In genomic region chr6:53853546-53853945, GRCm38 (mm10) we compare ENCODE assay signal across 24 mouse cellular contexts. TPM values are rescaled to one million over a fixed set of nuclear protein-coding genes. Genes with fewer than 3 reads are reported as not detected.
A peak's percentile ranks its signal among the peaks of the same experiment; 100 is the strongest.
DNase-seq lines count a peak whose midpoint lies in the region; ATAC-seq and TF ChIP-seq lines count a peak whose summit lies in the region.
"Had no signal": no experiment of that assay in that cellular context is flagged by ENCODE, and none has a peak within 500 bp of the region (broad histone marks: within the 10 kb centered on the region; RNA-seq: fewer than 3 reads in every experiment).

No protein-coding gene starts in this region.

- WGBS in intestine, embryonic 15.5 days: 55% methylated on average over 3 of the region's 3 CpGs
- WGBS in intestine, postnatal 0 days: 40% methylated on average over 3 of the region's 3 CpGs
- 56% methylated on average over 3 of the region's 3 CpGs for WGBS in lung, embryonic 14.5 days
- 68% methylated on average over 3 of the region's 3 CpGs for WGBS in lung, adult 2 months
- 28% methylated on average over 3 of the region's 3 CpGs for WGBS in kidney, postnatal 0 days
- 56% methylated on average over 3 of the region's 3 CpGs for WGBS in stomach, postnatal 0 days
- WGBS in forebrain, embryonic 15.5 days: 80% methylated on average over 3 of the region's 3 CpGs

- peaks cover 15% of the 10 kb centered on the region; the same call in 1 of the 2 replicates for H3K4me1 ChIP-seq in intestine, embryonic 15.5 days (replicated peaks)
- no peaks in the 10 kb centered on the region for H3K4me1 ChIP-seq in intestine, postnatal 0 days (replicated peaks; ENCODE audit: control insufficient read depth, insufficient read depth, low read length)
- H3K4me1 ChIP-seq in lung, embryonic 14.5 days (ENCODE audit: insufficient read depth): peaks cover 18% of the 10 kb centered on the region
- no peaks in the 10 kb centered on the region for H3K4me1 ChIP-seq in lung, adult 2 months (ENCODE audit: control insufficient read depth, insufficient read depth, low read length)
- no peaks in the 10 kb centered on the region for H3K4me1 ChIP-seq in kidney, postnatal 0 days (replicated peaks; ENCODE audit: insufficient read depth, low read length)
- H3K4me1 ChIP-seq in stomach, postnatal 0 days (replicated peaks; ENCODE audit: control insufficient read depth, insufficient read depth): no peaks in the 10 kb centered on the region
- H3K4me1 ChIP-seq in forebrain, embryonic 15.5 days: no peaks in the 10 kb centered on the region
- H3K4me1 ChIP-seq: heart, embryonic 15.5 days; hindbrain, embryonic 15.5 days had no signal

- ATAC-seq in intestine, embryonic 15.5 days: peak; percentile 82
- ATAC-seq in intestine, postnatal 0 days: no peak
- ATAC-seq in lung, embryonic 14.5 days (ENCODE audit: insufficient read depth): no peak
- ATAC-seq in kidney, postnatal 0 days (replicated peaks; ENCODE audit: low FRiP score, low read depth): no peak
- ATAC-seq in stomach, postnatal 0 days (ENCODE audit: low FRiP score, low TSS enrichment): no peak; the same call in 1 of the 2 replicates
- no peak for ATAC-seq in forebrain, embryonic 15.5 days (replicated peaks)
- ATAC-seq: CD4-positive, CD25-positive, alpha-beta regulatory T cell, adult 4 months; midbrain, embryonic 15.5 days had no signal

- no peak for TF ChIP-seq CTCF in intestine, postnatal 0 days (IDR thresholded peaks at IDR 0.05; ENCODE audit: low read depth)
- TF ChIP-seq CTCF in lung, embryonic 14.5 days (IDR thresholded peaks at IDR 0.05; ENCODE audit: low read depth): no peak
- no peak for TF ChIP-seq CTCF in lung, adult 2 months (IDR thresholded peaks at IDR 0.05; ENCODE audit: insufficient read depth, low read length)
- no peak for TF ChIP-seq CTCF in kidney, postnatal 0 days (IDR thresholded peaks at IDR 0.05; ENCODE audit: low read depth)
- TF ChIP-seq CTCF in stomach, postnatal 0 days (IDR thresholded peaks at IDR 0.05; ENCODE audit: low read depth): no peak

- H3K4me3 ChIP-seq in intestine, embryonic 15.5 days (replicated peaks): no peak overlapping the region
- no peak overlapping the region for H3K4me3 ChIP-seq in intestine, postnatal 0 days (ENCODE audit: low read depth, low read length)
- no peak overlapping the region for H3K4me3 ChIP-seq in lung, embryonic 14.5 days (ENCODE audit: low read depth, low read length)
- H3K4me3 ChIP-seq in lung, adult 2 months (replicated peaks; ENCODE audit: extremely low read depth, low read depth, low read length): no peak overlapping the region
- no peak overlapping the region for H3K4me3 ChIP-seq in kidney, postnatal 0 days (replicated peaks; ENCODE audit: low read depth, low read length)
- H3K4me3 ChIP-seq in stomach, postnatal 0 days (ENCODE audit: low read depth, low read length): no peak overlapping the region
- H3K4me3 ChIP-seq in forebrain, embryonic 15.5 days: no peak overlapping the region
- H3K4me3 ChIP-seq: embryonic facial prominence, embryonic 12.5 days; gastrocnemius, adult 2 months; heart, embryonic 15.5 days; hindbrain, embryonic 15.5 days; limb, embryonic 15.5 days; midbrain, embryonic 15.5 days; neural tube, embryonic 13.5 days had no signal

- H3K36me3 ChIP-seq in intestine, embryonic 15.5 days: no peaks in the 10 kb centered on the region
- no peaks in the 10 kb centered on the region for H3K36me3 ChIP-seq in intestine, postnatal 0 days (ENCODE audit: control insufficient read depth, insufficient read depth)
- no peaks in the 10 kb centered on the region for H3K36me3 ChIP-seq in lung, embryonic 14.5 days (ENCODE audit: insufficient read depth)
- no peaks in the 10 kb centered on the region for H3K36me3 ChIP-seq in kidney, postnatal 0 days (ENCODE audit: insufficient read depth, low read length)
- H3K36me3 ChIP-seq in stomach, postnatal 0 days (ENCODE audit: control insufficient read depth, insufficient read depth, low read length): no peaks in the 10 kb centered on the region
- H3K36me3 ChIP-seq in forebrain, embryonic 15.5 days: no peaks in the 10 kb centered on the region
- H3K36me3 ChIP-seq: embryonic facial prominence, embryonic 12.5 days; heart, embryonic 15.5 days; hindbrain, embryonic 15.5 days; limb, embryonic 15.5 days; midbrain, embryonic 15.5 days; neural tube, embryonic 13.5 days had no signal

- DNase-seq in lung, embryonic 14.5 days: peak; percentile 25
- no peak for DNase-seq in lung, adult 2 months
- peak; percentile 27 for DNase-seq in kidney, postnatal 0 days (ENCODE audit: low spot score)
- DNase-seq in stomach, postnatal 0 days (ENCODE audit: low spot score): peak; percentile 19
- DNase-seq in spleen, postnatal 36 days (ENCODE audit: low spot score in 2 of 2): no peak
- DNase-seq: adrenal gland, postnatal 14 days; cerebellum, adult 2 months; cerebellum, postnatal 25 days; gastrocnemius, adult 2 months; heart, postnatal 36 days; left cerebral cortex, postnatal 4 days; lung, adult 18-20 months; lung, postnatal 4 days; thymus, postnatal 36 days had no signal

- no peak overlapping the region for H3K27ac ChIP-seq in intestine, embryonic 15.5 days
- no peak overlapping the region for H3K27ac ChIP-seq in intestine, postnatal 0 days (ENCODE audit: low read depth, low read length)
- no peak overlapping the region for H3K27ac ChIP-seq in lung, embryonic 14.5 days (ENCODE audit: low read depth)
- H3K27ac ChIP-seq in kidney, postnatal 0 days: no peak overlapping the region
- H3K27ac ChIP-seq in stomach, postnatal 0 days (replicated peaks): no peak overlapping the region
- no peak overlapping the region for H3K27ac ChIP-seq in forebrain, embryonic 15.5 days (replicated peaks)
- H3K27ac ChIP-seq: gastrocnemius, adult 2 months; heart, embryonic 15.5 days; midbrain, embryonic 15.5 days; neural tube, embryonic 13.5 days had no signal

- no peak for TF ChIP-seq POLR2A in lung, adult 2 months (IDR thresholded peaks at IDR 0.05; ENCODE audit: borderline replicate concordance, extremely low read depth, low read depth, low read length)

- no peaks in the 10 kb centered on the region for H3K27me3 ChIP-seq in intestine, embryonic 15.5 days (replicated peaks)
- no peaks in the 10 kb centered on the region for H3K27me3 ChIP-seq in intestine, postnatal 0 days (replicated peaks; ENCODE audit: control insufficient read depth, insufficient read depth, low read length)
- no peaks in the 10 kb centered on the region for H3K27me3 ChIP-seq in lung, embryonic 14.5 days (ENCODE audit: insufficient read depth, low read length)
- H3K27me3 ChIP-seq in kidney, postnatal 0 days (ENCODE audit: insufficient read depth, low read length): no peaks in the 10 kb centered on the region
- H3K27me3 ChIP-seq in stomach, postnatal 0 days (ENCODE audit: control insufficient read depth, insufficient read depth, low read length): no peaks in the 10 kb centered on the region
- no peaks in the 10 kb centered on the region for H3K27me3 ChIP-seq in forebrain, embryonic 15.5 days
- H3K27me3 ChIP-seq: embryonic facial prominence, embryonic 12.5 days; heart, embryonic 15.5 days; hindbrain, embryonic 15.5 days; limb, embryonic 15.5 days; midbrain, embryonic 15.5 days; neural tube, embryonic 13.5 days had no signal

- H3K9ac ChIP-seq in intestine, embryonic 15.5 days: no peak overlapping the region
- H3K9ac ChIP-seq in intestine, postnatal 0 days (ENCODE audit: low read depth, low read length): no peak overlapping the region
- H3K9ac ChIP-seq in lung, embryonic 14.5 days: no peak overlapping the region
- no peak overlapping the region for H3K9ac ChIP-seq in kidney, postnatal 0 days (ENCODE audit: low read depth, low read length)
- H3K9ac ChIP-seq in stomach, postnatal 0 days (ENCODE audit: low read length): no peak overlapping the region
- no peak overlapping the region for H3K9ac ChIP-seq in forebrain, embryonic 15.5 days (replicated peaks)
- H3K9ac ChIP-seq: embryonic facial prominence, embryonic 12.5 days; heart, embryonic 15.5 days; hindbrain, embryonic 15.5 days; limb, embryonic 15.5 days; midbrain, embryonic 15.5 days; neural tube, embryonic 13.5 days had no signal

- H3K9me3 ChIP-seq in intestine, embryonic 15.5 days: no peaks in the 10 kb centered on the region
- H3K9me3 ChIP-seq in intestine, postnatal 0 days (ENCODE audit: control insufficient read depth): no peaks in the 10 kb centered on the region
- no peaks in the 10 kb centered on the region for H3K9me3 ChIP-seq in lung, embryonic 14.5 days (ENCODE audit: low read depth, low read length)
- H3K9me3 ChIP-seq in kidney, postnatal 0 days (replicated peaks; ENCODE audit: low read length): no peaks in the 10 kb centered on the region
- no peaks in the 10 kb centered on the region for H3K9me3 ChIP-seq in stomach, postnatal 0 days (ENCODE audit: control insufficient read depth, low read length)
- no peaks in the 10 kb centered on the region for H3K9me3 ChIP-seq in forebrain, embryonic 15.5 days
- H3K9me3 ChIP-seq: embryonic facial prominence, embryonic 12.5 days; heart, embryonic 15.5 days; hindbrain, embryonic 15.5 days; limb, embryonic 15.5 days; midbrain, embryonic 15.5 days; neural tube, embryonic 13.5 days had no signal

- TF ChIP-seq EP300 in stomach, postnatal 0 days (optimal IDR thresholded peaks at IDR 0.05): no peak

- no peak overlapping the region for H3K4me2 ChIP-seq in intestine, embryonic 15.5 days (replicated peaks)
- no peak overlapping the region for H3K4me2 ChIP-seq in intestine, postnatal 0 days (replicated peaks; ENCODE audit: low read depth)
- H3K4me2 ChIP-seq in lung, embryonic 14.5 days: no peak overlapping the region
- no peak overlapping the region for H3K4me2 ChIP-seq in kidney, postnatal 0 days (ENCODE audit: low read length)
- H3K4me2 ChIP-seq in stomach, postnatal 0 days (replicated peaks; ENCODE audit: low read depth): no peak overlapping the region
- H3K4me2 ChIP-seq in forebrain, embryonic 15.5 days (replicated peaks): no peak overlapping the region
- H3K4me2 ChIP-seq: embryonic facial prominence, embryonic 12.5 days; heart, embryonic 15.5 days; hindbrain, embryonic 15.5 days; limb, embryonic 15.5 days; midbrain, embryonic 15.5 days; neural tube, embryonic 13.5 days had no signal

RNA-seq across cellular contexts. Expression of gene Tril, which starts 32.9 kb away (rescaled TPM):
- polyA plus RNA-seq in intestine, embryonic 15.5 days (2015; fragmentation: Nextera tagmentation; extraction: Ambion mirVana): 14.6 and 17.4 TPM in 2 replicates
- 5.7 TPM in 2 replicates for polyA plus RNA-seq in intestine, postnatal 0 days (2015; fragmentation: Nextera tagmentation; extraction: Ambion mirVana)
- polyA plus RNA-seq in lung, embryonic 14.5 days (2014; fragmentation: Nextera tagmentation; extraction: Ambion mirVana): 59.3 and 66.6 TPM in 2 replicates
- polyA plus RNA-seq in lung, adult 2 months (2012; rRNA removed): 27.0 and 28.6 TPM in 2 replicates
- polyA plus RNA-seq in kidney, postnatal 0 days (2015; fragmentation: Nextera tagmentation; extraction: Ambion mirVana): 76.7 and 77.7 TPM in 2 replicates
- 6.8 and 7.4 TPM in 2 replicates for polyA plus RNA-seq in stomach, postnatal 0 days (2015; fragmentation: Nextera tagmentation; extraction: Ambion mirVana)
- polyA plus RNA-seq in forebrain, embryonic 15.5 days (2015; fragmentation: Nextera tagmentation; extraction: Ambion mirVana): 5.9 and 7.6 TPM in 2 replicates
- polyA plus RNA-seq: CD4-positive, CD25-positive, alpha-beta regulatory T cell, adult 4 months had no signal

Comparison
In these comparisons a context has a peak if more than half of its experiments do, and no peak if none do; other contexts are left out.
1. DNase-seq: peak in lung, embryonic 14.5 days (single experiment), kidney, postnatal 0 days (single experiment) and stomach, postnatal 0 days (single experiment); none in lung, adult 2 months (single experiment) and spleen, postnatal 36 days (0 of 2).